Mouse (Mus musculus): ENCODE measurements around the gene Tnfrsf18.

DNA sequence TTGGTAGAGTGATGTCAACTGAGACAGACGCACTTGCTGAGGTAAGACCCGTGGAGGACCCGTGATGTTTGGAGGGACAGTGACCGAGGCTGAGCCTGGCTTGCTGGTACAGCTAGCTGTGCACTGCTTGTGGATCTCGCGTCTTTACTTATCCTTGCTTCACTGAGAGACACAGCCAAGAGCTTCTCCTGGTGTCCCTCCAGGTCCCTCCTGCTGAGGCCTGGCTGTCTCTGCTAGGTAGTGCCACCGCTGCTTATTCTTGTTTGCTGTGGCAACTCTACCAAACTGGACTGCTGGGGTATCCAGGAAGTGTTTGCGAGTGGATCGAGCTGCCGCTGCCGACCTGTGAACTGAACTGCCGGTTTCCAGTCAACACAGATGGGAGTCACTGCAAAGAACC lies 6.2 kb upstream of the Tnfrsf18 start:
- no peak for TF ChIP-seq GATA1 (IDR thresholded peaks at IDR 0.05; ENCODE audit: borderline replicate concordance, low read length)
- no peak for TF ChIP-seq FLI1 (IDR thresholded peaks at IDR 0.05; ENCODE audit: low read length)

Data from megakaryocyte, embryonic 14.5 days (primary cell).